Mouse (Mus musculus) liver, embryonic 14.5 days (tissue): ENCODE measurements around the gene Slc30a2. TPM values are rescaled to one million over a fixed set of nuclear protein-coding genes. Genes with fewer than 3 reads are reported as not detected.

ENCODE experiments used
- ATAC-seq: fragments of 200-750 bp; cut with Nextera tagmentation; 2 replicates; pipeline ENCODE4 v1.8.0; 2017; ENCODE audit warnings: moderate number of reproducible peaks, mild to moderate bottlenecking, moderate library complexity; ENCODE audit not compliant: insufficient read depth
- DNase-seq, 3 experiments: peaks; one replicate each; pipeline ENCODE4 v3.0.0-alpha.2; 2012 to 2013; ENCODE audit warnings: low read depth in 3 of 3, low spot score in 3 of 3
- H3K27ac ChIP-seq: fragments of 300-500 bp; sonication (generic); 2 replicates; pipeline ENCODE4 v1.5.1; 2014; ENCODE audit warnings: moderate library complexity, mild to moderate bottlenecking, control low read depth, inconsistent platforms
- H3K27me3 ChIP-seq: fragments of 300-500 bp; sonication (generic); 2 replicates; pipeline ENCODE4 v1.6.1; 2014; ENCODE audit warnings: mild to moderate bottlenecking, low read length, moderate library complexity; ENCODE audit not compliant: control insufficient read depth, insufficient read depth
- H3K36me3 ChIP-seq: fragments of 300-500 bp; sonication (generic); replicated peaks from 2 replicates; pipeline ENCODE4 v1.6.1; 2014; ENCODE audit warnings: low read depth; ENCODE audit not compliant: control insufficient read depth, insufficient read depth
- H3K4me1 ChIP-seq, 2 experiments: fragments of 200-500 bp in 1 of 2; fragments of 300-500 bp in 1 of 2; sonication (generic) in 1 of 2; replicated peaks; 2 replicates each; pipeline ENCODE4 v1.6.1; 2012 to 2014; ENCODE audit warnings: antibody characterized with exemption in 1 of 2, inconsistent platforms in 1 of 2, low read length in 1 of 2; ENCODE audit not compliant: control insufficient read depth in 2 of 2, insufficient read depth in 2 of 2
- H3K4me2 ChIP-seq: fragments of 300-500 bp; sonication (generic); 2 replicates; pipeline ENCODE4 v1.6.1; 2014; ENCODE audit warnings: low read depth, mild to moderate bottlenecking, control low read depth, moderate library complexity
- H3K4me3 ChIP-seq, 2 experiments: fragments of 200-500 bp in 1 of 2; fragments of 300-500 bp in 1 of 2; sonication (generic) in 1 of 2; 2 replicates each; pipeline ENCODE4 v1.5.1; 2012 to 2014; ENCODE audit warnings: low read depth in 2 of 2, low read length in 2 of 2, mild to moderate bottlenecking in 2 of 2, control low read depth in 1 of 2, inconsistent platforms in 1 of 2, moderate library complexity in 1 of 2; ENCODE audit not compliant: insufficient read depth in 1 of 2
- H3K9ac ChIP-seq: fragments of 300-500 bp; sonication (generic); replicated peaks from 2 replicates; pipeline ENCODE4 v1.6.1; 2014; ENCODE audit warnings: mild to moderate bottlenecking, control low read depth, moderate library complexity
- H3K9me3 ChIP-seq: fragments of 300-500 bp; sonication (generic); 2 replicates; pipeline ENCODE4 v1.6.1; 2016; ENCODE audit warnings: low read length, mixed read lengths; ENCODE audit not compliant: control insufficient read depth
- CTCF ChIP-seq: IDR thresholded peaks from 2 replicates; pipeline ENCODE4 v1.5.1; 2016; ENCODE audit warnings: antibody characterized with exemption, low read depth, control low read depth
- EP300 ChIP-seq: IDR thresholded peaks from 2 replicates; pipeline ENCODE4 v1.6.1; 2016; ENCODE audit warnings: antibody characterized with exemption, low read depth
- WGBS: fragments of 180-500 bp; shearing (Covaris S2); extraction: QIAGEN DNeasy Blood & Tissue Kit; methylation state at CpG from one replicate; pipeline ENCODE4 v1.1.7; 2014; ENCODE audit not compliant: insufficient replicate concordance; 5-methylcytosine and 5-hydroxymethylcytosine counted together
- polyA plus RNA-seq, 2 experiments: library from polyadenylated mRNA; depleted of rRNA in 1 of 2; stranded (reverse) in 1 of 2; unstranded in 1 of 2; fragments of >200 nt; fragmentation: Nextera tagmentation in 1 of 2; extraction: Ambion mirVana in 1 of 2; gene quantifications; 2 replicates each; pipeline versions ENCODE4 v1.2.1 to v1.2.3; 2012 to 2014

Slc30a2 gene
- polyA plus RNA-seq, 2 experiments, result 0.02 TPM; not detected in 1

DNA sequence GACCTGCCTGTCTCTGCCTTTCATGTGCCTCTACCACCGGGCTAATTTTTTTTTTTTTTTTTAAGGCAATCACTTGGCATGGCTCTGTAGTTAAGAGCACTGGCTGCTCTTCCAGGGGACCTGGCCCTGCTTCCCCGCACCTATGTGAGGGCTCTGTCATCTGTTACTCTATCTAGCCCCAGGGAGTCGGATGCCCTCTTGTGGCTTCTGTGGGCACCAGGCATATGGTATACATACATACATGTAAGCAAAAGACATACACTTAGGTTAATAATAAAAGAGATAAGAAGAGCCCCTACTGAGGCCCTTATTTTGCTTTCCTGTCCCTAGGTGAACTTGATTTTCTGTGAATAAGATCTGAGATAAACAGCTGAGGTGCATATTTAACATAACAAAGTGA, 1.6 kb downstream of the Slc30a2 start:
- Histone ChIP-seq H3K36me3 (no peaks in the 10 kb centered on the region), H3K4me2 (no peak overlapping the region), H3K4me1 (no peaks in the 10 kb centered on the region), H3K9ac (no peak overlapping the region), H3K27ac (no peak overlapping the region), H3K9me3 (no peaks in the 10 kb centered on the region), H3K27me3 (peaks cover 35% of the 10 kb centered on the region), H3K4me3 (no peak overlapping the region)
- DNase-seq (no peak), ATAC-seq (no peak)
- WGBS, result 32% methylated on average over 3 of the region's 3 CpGs
- TF ChIP-seq CTCF (no peak), EP300 (no peak)

DNA sequence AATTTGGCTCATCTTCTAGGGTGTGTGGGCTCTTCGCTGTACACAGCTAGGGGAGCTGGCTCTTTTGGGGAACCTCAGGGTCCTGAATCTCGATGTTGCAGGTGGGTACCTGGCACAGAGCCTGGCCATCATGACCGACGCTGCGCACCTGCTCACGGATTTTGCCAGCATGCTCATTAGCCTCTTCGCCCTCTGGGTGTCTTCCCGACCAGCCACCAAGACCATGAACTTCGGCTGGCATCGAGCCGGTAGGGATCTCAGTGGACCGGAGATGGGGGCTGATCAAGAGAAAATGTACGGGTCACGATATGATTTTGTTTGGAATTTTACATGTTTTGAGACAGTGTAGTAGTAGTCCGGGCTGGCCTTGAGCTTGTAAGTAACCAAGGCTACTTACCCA, 2.8 kb downstream of the Slc30a2 start:
- WGBS, result 76% methylated on average over 15 of the region's 15 CpGs
- Histone ChIP-seq H3K9ac (no peak overlapping the region), H3K27me3 (peaks cover 35% of the 10 kb centered on the region), H3K9me3 (no peaks in the 10 kb centered on the region), H3K4me1 (no peaks in the 10 kb centered on the region), H3K36me3 (no peaks in the 10 kb centered on the region), H3K27ac (no peak overlapping the region), H3K4me2 (no peak overlapping the region), H3K4me3 (no peak overlapping the region)
- DNase-seq (no peak), ATAC-seq (no peak)
- TF ChIP-seq EP300, result no peak
- TF ChIP-seq CTCF, result no peak

DNA sequence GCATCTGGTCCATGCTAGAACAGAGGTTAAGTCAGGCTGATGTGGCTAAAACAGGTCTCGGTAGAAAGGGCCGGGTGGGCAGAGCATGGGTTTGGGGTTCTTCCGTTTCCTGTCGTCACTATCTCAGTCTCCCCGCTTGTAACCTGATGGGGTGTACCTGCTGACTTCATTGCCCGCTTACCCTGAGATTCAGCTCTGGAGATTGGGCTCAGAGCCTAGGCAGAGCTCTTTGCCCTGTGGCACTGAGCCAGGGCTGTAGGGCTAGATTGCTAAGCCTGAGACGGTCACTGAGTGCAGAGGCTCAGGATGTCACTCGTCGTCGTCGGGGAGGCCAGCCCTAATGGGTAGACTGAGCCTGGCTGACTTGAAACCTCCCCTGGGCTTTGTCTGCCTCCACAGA, 5.1 kb downstream of the Slc30a2 start:
- Histone ChIP-seq H3K27ac (no peak overlapping the region), H3K4me2 (no peak overlapping the region), H3K4me1 (no peaks in the 10 kb centered on the region), H3K27me3 (peaks cover 21% of the 10 kb centered on the region), H3K9me3 (no peaks in the 10 kb centered on the region), H3K4me3 (no peak overlapping the region), H3K9ac (no peak overlapping the region), H3K36me3 (no peaks in the 10 kb centered on the region)
- 60% methylated on average over 11 of the region's 11 CpGs for WGBS
- TF ChIP-seq CTCF (no peak), EP300 (no peak)
- no peak for DNase-seq
- no peak for ATAC-seq

DNA sequence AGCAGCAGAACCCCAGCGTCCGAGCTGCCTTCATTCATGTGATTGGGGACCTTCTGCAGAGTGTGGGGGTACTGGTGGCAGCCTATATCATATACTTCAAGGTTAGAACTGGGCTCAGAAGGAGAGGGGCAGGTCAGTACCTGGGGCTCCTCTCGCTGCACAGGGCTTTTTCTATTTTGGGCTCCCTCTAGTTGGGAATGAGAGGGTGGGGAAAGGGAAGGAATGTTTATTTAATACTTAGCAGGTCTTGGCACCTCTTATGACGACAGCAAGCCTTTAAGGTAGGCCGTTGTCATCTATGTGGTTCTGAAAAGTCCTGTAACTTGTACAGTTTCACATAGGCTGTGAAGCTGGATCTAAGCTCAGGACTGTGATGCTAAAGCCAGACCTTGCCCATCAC, 5.6 kb downstream of the Slc30a2 start:
- ATAC-seq, result no peak
- Histone ChIP-seq H3K9me3 (no peaks in the 10 kb centered on the region), H3K27me3 (peaks cover 16% of the 10 kb centered on the region), H3K4me3 (no peak overlapping the region), H3K36me3 (no peaks in the 10 kb centered on the region), H3K27ac (no peak overlapping the region), H3K4me1 (no peaks in the 10 kb centered on the region), H3K9ac (no peak overlapping the region), H3K4me2 (no peak overlapping the region)
- DNase-seq, result no peak
- no peak for TF ChIP-seq EP300
- TF ChIP-seq CTCF, result no peak
- 65% methylated on average over 5 of the region's 5 CpGs for WGBS

DNA sequence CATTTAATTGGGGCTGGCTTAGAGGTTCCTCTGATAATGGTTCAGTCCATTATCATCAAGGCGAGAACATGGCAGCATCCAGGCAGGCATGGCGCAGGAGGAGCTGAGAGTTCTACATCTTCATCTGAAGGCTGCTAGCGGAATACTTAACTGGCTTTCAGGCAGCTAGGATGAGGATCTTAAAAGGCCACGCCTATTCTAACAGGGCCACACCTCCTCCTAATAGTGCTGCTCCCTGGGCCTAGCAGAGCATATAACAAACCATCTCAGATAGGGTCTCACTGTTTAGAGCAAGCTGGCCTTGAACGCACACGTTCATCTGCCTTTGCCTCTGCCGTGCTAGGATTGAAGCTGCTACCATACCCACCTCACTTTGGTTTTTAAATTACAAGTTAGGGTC, 6.8 kb downstream of the Slc30a2 start:
- Histone ChIP-seq H3K36me3 (no peaks in the 10 kb centered on the region), H3K4me3 (no peak overlapping the region), H3K4me2 (no peak overlapping the region), H3K9ac (no peak overlapping the region), H3K9me3 (no peaks in the 10 kb centered on the region), H3K27ac (no peak overlapping the region), H3K4me1 (no peaks in the 10 kb centered on the region), H3K27me3 (peaks cover 7% of the 10 kb centered on the region; the same call in 1 of the 2 replicates)
- DNase-seq (no peak), ATAC-seq (no peak)
- no peak for TF ChIP-seq EP300
- no peak for TF ChIP-seq CTCF
- WGBS, result 64% methylated on average over 7 of the region's 7 CpGs
